Mouse (Mus musculus) layer of hippocampus, postnatal 25 days (tissue): ENCODE data around the gene Cby1. TPM values are rescaled to one million over a fixed set of nuclear protein-coding genes. Genes with fewer than 3 reads are reported as not detected.

Source experiments
- DNase-seq, 2 experiments: peaks; one replicate each; pipeline ENCODE4 v3.0.0; 2022; ENCODE audit warnings: mixed read lengths in 2 of 2, low spot score in 1 of 2; ENCODE audit errors: extremely low spot score in 1 of 2
- total RNA-seq, 2 experiments: library from RNA; stranded (reverse); gene quantifications; 2 replicates each; pipeline ENCODE4 v1.2.3; 2021

Gene Cby1
- total RNA-seq, result 10 to 100 TPM; 51.8 to 54.2 TPM

- DNase-seq, result peak; percentile 96 to 99
These were observed at the start of gene Cby1, which contains the start of gene Fam227a for GRCm38 (mm10) chr15:79658531-79659375. TSS of gene Cby1 (plus strand) at chr15:79659199. TSS of gene Fam227a (minus strand) at chr15:79658956.

GRCm38 (mm10) chr15:79609226-79609625 lies 49.8 kb upstream of the Cby1 start:
- DNase-seq, result no peak

- no peak for DNase-seq
These were observed 43.5 kb upstream of the Cby1 start for GRCm38 (mm10) chr15:79615501-79615900.

GRCm38 (mm10) chr15:79616729-79617128 lies 42.3 kb upstream of the Cby1 start:
- DNase-seq, result no peak

GRCm38 (mm10) chr15:79617135-79617534 lies 41.9 kb upstream of the Cby1 start:
- no peak for DNase-seq

GRCm38 (mm10) chr15:79618456-79618855 lies 40.5 kb upstream of the Cby1 start:
- DNase-seq, result no peak

- DNase-seq, result no peak
These were observed 39.1 kb upstream of the Cby1 start for GRCm38 (mm10) chr15:79619770-79620414.

GRCm38 (mm10) chr15:79630471-79630870 lies 28.5 kb upstream of the Cby1 start:
- DNase-seq, result no peak

- DNase-seq, result no peak
These were observed 17.7 kb upstream of the Cby1 start for GRCm38 (mm10) chr15:79641135-79641817.

GRCm38 (mm10) chr15:79645483-79645882 lies 13.5 kb upstream of the Cby1 start:
- DNase-seq, result no peak

- no peak for DNase-seq
These were observed 10.9 kb upstream of the Cby1 start for GRCm38 (mm10) chr15:79648130-79648529.

- DNase-seq, result peak in 1 of 2 experiments; percentile 46
These were observed 8.4 kb upstream of the Cby1 start for GRCm38 (mm10) chr15:79650569-79650968.

- no peak for DNase-seq
These were observed 7.5 kb upstream of the Cby1 start for GRCm38 (mm10) chr15:79651481-79651880.

GRCm38 (mm10) chr15:79656451-79656850 lies 2.5 kb upstream of the Cby1 start:
- DNase-seq, result no peak

- DNase-seq, result peak; percentile 76 to 95
These were observed 1.0 kb upstream of the Cby1 start for GRCm38 (mm10) chr15:79657837-79658530.

- DNase-seq, result peak in 1 of 2 experiments; percentile 29
These were observed 2.9 kb downstream of the Cby1 start for GRCm38 (mm10) chr15:79661852-79662251.

GRCm38 (mm10) chr15:79664666-79665065 lies 5.7 kb downstream of the Cby1 start:
- DNase-seq, result no peak

GRCm38 (mm10) chr15:79669195-79669594 lies 10.2 kb downstream of the Cby1 start:
- no peak for DNase-seq

GRCm38 (mm10) chr15:79670249-79670971 lies 11.4 kb downstream of the Cby1 start, which contains the start of gene Tomm22:
TSS of gene Tomm22 (plus strand) at chr15:79670861.
- DNase-seq, result peak; percentile 74 to 80

- DNase-seq, result no peak
These were observed 11.9 kb downstream of the Cby1 start for GRCm38 (mm10) chr15:79670972-79671299.
